Mouse (Mus musculus) myocyte (in vitro differentiated cells): ENCODE measurements around the gene Pnpt1.
A peak's percentile ranks its signal among the peaks of the same experiment; 100 is the strongest.

ENCODE experiments used
- CEBPB ChIP-seq: IDR thresholded peaks from 2 replicates; pipeline ENCODE4 v1.6.1; 2011; ENCODE audit warnings: mild to moderate bottlenecking, moderate library complexity; ENCODE audit not compliant: poor library complexity, insufficient read depth, severe bottlenecking
- E2F4 ChIP-seq: IDR thresholded peaks from one replicate; pipeline ENCODE4 v1.6.1; 2011; ENCODE audit warnings: mild to moderate bottlenecking, control low read depth, moderate library complexity; ENCODE audit not compliant: insufficient read depth
- MAX ChIP-seq: IDR thresholded peaks from one replicate; pipeline ENCODE4 v1.6.1; 2011; ENCODE audit warnings: low read depth, mild to moderate bottlenecking, control low read depth
- MYOD1 ChIP-seq, 3 experiments: IDR thresholded peaks; one replicate each; pipeline ENCODE4 v1.6.1; 2011; ENCODE audit warnings: control low read depth in 2 of 3, low read depth in 2 of 3, mild to moderate bottlenecking in 2 of 3, moderate library complexity in 1 of 3; ENCODE audit not compliant: insufficient read length in 2 of 3, control insufficient read depth in 1 of 3
- MYOG ChIP-seq, 3 experiments: IDR thresholded peaks; one replicate each; pipeline ENCODE4 v1.6.1; 2011; ENCODE audit warnings: control low read depth in 2 of 3, low read depth in 2 of 3, mild to moderate bottlenecking in 2 of 3; ENCODE audit not compliant: insufficient read length in 2 of 3, control insufficient read depth in 1 of 3, insufficient read depth in 1 of 3
- POLR2A ChIP-seq: IDR thresholded peaks from one replicate; pipeline ENCODE4 v1.6.1; 2011; ENCODE audit warnings: low read depth, mild to moderate bottlenecking, control low read depth, moderate library complexity; ENCODE audit not compliant: insufficient read length
- POLR2AphosphoS2 ChIP-seq: IDR thresholded peaks from one replicate; pipeline ENCODE4 v1.6.1; 2011; ENCODE audit warnings: low read depth, control low read depth; ENCODE audit not compliant: insufficient read length
- REST ChIP-seq: IDR thresholded peaks from one replicate; pipeline ENCODE4 v1.6.1; 2011; ENCODE audit warnings: mild to moderate bottlenecking, control low read depth, moderate library complexity; ENCODE audit not compliant: insufficient read depth, insufficient read length
- TCF12 ChIP-seq: IDR thresholded peaks from one replicate; pipeline ENCODE4 v1.6.1; 2011; ENCODE audit warnings: mild to moderate bottlenecking, control low read depth; ENCODE audit not compliant: poor library complexity, insufficient read depth, severe bottlenecking
- TCF3 ChIP-seq: IDR thresholded peaks from one replicate; pipeline ENCODE4 v1.6.1; 2011; ENCODE audit warnings: low read depth, control low read depth; ENCODE audit not compliant: insufficient read length
- USF1 ChIP-seq: IDR thresholded peaks from one replicate; pipeline ENCODE4 v1.6.1; 2011; ENCODE audit warnings: low read depth, mild to moderate bottlenecking, control low read depth, moderate library complexity

DNA sequence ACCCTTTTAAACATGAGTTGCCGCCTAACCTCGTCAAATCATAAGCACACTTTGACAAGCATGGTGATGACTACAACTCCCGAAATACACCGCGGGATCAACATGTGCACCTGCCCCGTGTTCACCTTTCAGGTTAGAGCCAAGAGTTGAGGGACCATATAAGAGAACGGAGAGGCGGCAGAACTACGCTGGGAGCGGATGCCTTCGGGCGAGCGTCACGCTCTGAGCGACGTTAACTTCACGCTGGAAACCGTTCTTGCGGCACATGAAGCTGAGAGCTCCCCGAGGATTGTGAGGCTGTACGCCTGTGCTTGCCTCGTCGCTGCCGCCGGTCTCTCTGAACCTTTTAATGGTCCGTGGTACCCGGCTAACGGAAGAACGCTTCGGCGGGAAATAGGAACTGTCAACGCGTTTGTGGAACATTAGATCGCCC is 41.4 kb downstream of the Pnpt1 start:
- no peak for TF ChIP-seq POLR2A
- TF ChIP-seq USF1: no peak
- TF ChIP-seq POLR2AphosphoS2: peak; percentile 20
- TF ChIP-seq MAX: no peak
- no peak for TF ChIP-seq MYOG (IDR thresholded peaks at IDR 0.05; ENCODE audit: control insufficient read depth in 1 of 3, insufficient read depth in 1 of 3, insufficient read length in 2 of 3, low read depth in 2 of 3)
- peak; percentile 27 for TF ChIP-seq E2F4
- no peak for TF ChIP-seq REST
- TF ChIP-seq CEBPB: no peak
- TF ChIP-seq MYOD1 (IDR thresholded peaks at IDR 0.05; ENCODE audit: control insufficient read depth in 1 of 3, insufficient read length in 2 of 3, low read depth in 2 of 3): no peak
- TF ChIP-seq TCF3: no peak
- no peak for TF ChIP-seq TCF12
